Mouse (Mus musculus) testis, adult 2 months (tissue): Measurements from ENCODE around the gene Galnt17.

Source experiments
- CTCF ChIP-seq: fragments of 200-500 bp; IDR thresholded peaks from 2 replicates; pipeline ENCODE4 v1.5.1; 2012; ENCODE audit warnings: low read depth, mild to moderate bottlenecking, inconsistent platforms, low read length, moderate library complexity; ENCODE audit not compliant: control insufficient read depth, insufficient read depth, insufficient replicate concordance
- POLR2A ChIP-seq: fragments of 200-500 bp; IDR thresholded peaks from 2 replicates; pipeline ENCODE4 v1.6.1; 2012; ENCODE audit warnings: low read depth, mild to moderate bottlenecking, inconsistent platforms, low read length, moderate library complexity; ENCODE audit not compliant: control insufficient read depth

DNA sequence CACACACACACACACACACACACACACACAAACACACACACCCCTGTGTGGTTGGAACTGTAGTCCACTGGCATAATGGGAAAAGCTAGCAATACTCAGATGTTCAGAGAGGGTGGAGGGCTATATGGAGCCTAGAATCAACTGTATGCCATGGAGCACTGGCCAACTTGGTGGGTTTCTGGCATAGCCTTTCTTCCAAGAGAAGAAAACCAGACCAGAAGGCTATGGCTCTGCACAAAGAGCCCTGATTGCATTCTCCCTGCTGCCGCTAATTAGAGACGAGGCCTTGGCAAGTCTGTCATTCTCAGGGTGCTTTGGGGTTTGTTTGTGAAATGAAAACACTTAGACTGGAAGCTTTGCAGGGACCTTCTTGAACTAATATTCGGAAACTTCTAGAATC, 301.8 kb downstream of the Galnt17 start:
- TF ChIP-seq CTCF (no peak), POLR2A (no peak)
